Mouse (Mus musculus) urinary bladder, postnatal 25 days (tissue): ENCODE data around the gene Ros1.

Source experiments
- DNase-seq: peaks from one replicate; pipeline ENCODE4 v3.0.0; 2022; ENCODE audit warnings: low spot score

The Ros1 gene

DNA sequence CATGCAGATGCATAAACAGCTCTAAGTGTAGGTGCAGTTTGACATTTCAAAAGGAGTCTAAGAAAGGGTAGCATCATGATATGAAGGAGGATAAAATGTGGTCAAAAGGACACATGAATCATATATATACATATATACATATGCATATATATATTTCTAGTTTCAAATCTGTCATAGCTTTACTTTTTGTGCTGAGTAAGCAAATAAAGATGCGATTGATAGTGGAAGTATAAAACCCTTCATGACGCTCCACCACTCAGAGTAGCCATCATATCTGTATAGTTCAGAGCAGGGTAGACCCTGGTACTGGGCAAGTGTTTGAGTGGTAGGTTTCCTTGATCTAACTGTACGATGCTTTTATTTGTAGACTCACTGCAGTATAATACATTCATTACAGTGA lies 35.3 kb downstream of the Ros1 start:
- DNase-seq: no peak

- DNase-seq: no peak
Observed at GRCm38 (mm10) chr10:52133354-52134074, 61.5 kb downstream of the Ros1 start.

GRCm38 (mm10) chr10:52130762-52131161 lies 64.3 kb downstream of the Ros1 start:
- no peak for DNase-seq

GRCm38 (mm10) chr10:52128874-52129412 lies 66.1 kb downstream of the Ros1 start:
- no peak for DNase-seq

GRCm38 (mm10) chr10:52106164-52106757 lies 88.8 kb downstream of the Ros1 start:
- DNase-seq: no peak

GRCm38 (mm10) chr10:52101273-52101672 lies 93.8 kb downstream of the Ros1 start:
- no peak for DNase-seq

- no peak for DNase-seq
Observed at GRCm38 (mm10) chr10:52092181-52092580, 102.9 kb downstream of the Ros1 start.

GRCm38 (mm10) chr10:52086681-52087080 lies 108.4 kb downstream of the Ros1 start:
- DNase-seq: no peak

DNA sequence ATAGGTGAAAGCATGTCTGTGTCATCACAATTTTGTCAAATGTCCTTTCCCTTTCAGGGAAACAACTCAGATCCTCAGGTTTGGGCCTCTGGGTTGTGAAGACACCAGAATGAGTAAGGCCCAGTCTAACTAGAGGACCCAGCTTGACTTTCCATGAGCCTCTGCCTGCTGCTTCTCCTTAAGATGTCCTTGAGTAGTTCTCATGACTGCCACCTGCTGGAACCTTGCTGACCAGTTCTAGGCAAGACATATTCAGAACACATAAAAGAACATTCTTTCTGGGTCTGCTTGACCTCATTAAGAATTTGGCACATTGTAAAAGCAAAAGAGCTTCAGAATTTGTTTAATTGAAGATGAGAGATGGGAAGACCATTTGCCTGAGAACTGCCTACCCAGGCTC lies 122.6 kb downstream of the Ros1 start:
- peak; percentile 10 for DNase-seq

- no peak for DNase-seq
Observed at GRCm38 (mm10) chr10:52048287-52048686, 146.8 kb downstream of the Ros1 start.

- no peak for DNase-seq
Observed at GRCm38 (mm10) chr10:52043086-52043485, 152.0 kb downstream of the Ros1 start.

DNA sequence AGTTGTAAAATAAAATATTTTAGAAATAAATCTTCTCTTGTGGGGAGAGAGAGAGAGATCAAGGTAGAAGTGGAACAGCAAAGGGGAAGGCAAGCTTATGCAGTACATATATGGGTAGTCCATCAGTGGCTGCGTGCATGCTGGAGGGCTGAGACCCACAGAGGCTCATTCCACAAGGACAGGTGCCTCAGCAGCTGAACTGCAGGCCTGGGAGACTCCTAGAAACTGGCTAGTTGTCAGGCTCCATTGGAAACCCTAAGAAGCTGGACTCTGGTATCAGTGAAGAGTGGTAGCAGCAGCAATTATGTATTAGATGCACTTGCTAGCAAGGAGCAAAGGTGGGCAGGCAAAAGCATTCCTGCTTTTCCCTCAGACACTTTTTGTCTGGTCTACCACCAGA lies 155.7 kb downstream of the Ros1 start:
- no peak for DNase-seq

DNA sequence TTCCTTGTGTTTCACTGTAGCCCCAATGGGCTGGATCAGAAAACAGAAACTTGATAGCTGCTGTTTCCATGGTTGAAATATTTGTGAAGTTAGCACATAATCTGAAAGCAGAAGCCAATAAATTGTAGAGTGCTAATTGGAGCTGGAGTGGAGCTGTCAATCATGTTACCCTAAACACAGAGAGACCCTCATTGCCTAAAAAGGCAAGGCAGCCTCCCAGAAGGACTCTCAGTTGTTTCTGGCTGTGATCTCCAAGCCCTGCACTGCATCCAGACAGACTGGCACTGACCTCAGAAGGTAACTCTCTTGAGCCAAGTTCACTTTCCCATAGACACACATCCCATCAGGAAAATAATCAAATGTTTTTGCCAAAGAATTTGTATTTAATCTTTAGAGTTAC lies 161.3 kb downstream of the Ros1 start:
- DNase-seq: no peak

DNA sequence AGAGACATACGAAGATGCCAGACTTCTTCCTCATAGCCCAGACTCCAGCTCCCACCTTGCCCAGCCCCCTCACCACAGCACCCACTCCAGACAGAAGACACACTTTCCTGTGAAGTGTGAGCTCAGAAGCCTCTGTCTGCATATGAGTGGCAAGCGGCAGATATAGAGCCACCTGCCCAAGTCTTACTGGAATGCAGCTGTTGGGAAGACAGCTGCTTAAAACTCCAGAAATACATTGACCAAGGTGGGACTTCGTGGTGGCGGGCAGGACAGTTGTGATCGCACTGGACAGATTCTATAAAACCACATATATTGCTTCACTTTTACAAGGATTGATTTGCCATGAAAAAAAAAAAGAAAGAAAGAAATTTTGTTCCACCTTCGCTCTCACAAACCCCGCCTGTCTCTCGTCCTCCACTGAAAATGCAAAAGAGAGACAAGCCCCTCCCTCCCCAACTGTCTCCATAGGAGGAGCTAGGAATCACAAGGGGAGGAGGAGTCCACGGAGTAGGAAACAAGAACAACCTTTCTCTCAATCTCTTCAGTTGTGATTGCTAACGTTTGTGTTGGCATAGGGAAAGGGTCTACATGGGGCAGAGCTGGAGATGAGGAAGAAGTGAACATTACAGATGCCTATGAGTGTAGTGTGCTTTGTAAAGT lies 165.5 kb downstream of the Ros1 start:
- DNase-seq: no peak

DNA sequence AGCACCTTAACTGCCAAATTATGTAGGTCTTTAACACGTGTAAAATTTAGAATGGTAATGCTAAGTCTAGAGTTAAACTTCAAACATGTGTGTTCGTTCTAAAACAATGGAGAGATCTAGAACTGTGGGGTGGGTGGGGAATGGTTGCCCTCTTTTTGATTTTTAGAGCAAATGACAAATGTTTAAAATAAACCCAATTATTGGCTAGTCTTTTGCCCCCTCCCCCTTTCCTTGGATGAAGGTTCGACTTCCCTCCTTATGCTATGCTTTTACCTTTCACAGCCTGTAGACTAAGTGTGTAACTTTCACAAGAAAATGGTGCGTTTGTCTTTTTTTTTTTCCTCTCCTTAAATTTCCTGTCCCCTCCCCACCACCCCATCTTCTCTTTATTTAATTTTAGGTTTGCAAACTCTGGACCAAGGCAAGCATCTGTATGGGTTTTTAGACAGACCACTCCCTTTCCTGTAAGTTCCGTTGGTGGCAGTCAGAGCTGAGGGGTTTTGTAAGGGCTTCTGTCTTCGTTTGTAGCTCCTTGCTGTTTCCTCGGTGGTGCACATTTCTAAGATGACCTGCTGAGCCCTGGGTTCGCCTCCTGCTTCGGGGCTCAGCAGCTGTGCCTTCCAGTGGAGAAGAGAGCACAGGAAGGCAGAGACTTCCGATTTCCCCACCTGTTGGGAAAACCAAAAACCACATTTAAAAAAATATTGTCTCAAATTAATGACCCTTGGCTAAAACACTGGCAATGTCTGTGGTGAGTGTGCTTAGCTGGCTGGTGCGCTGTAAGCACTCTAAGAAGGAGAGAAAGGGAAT lies 166.3 kb downstream of the Ros1 start:
- no peak for DNase-seq

GRCm38 (mm10) chr10:52027161-52028035 lies 167.6 kb downstream of the Ros1 start:
- DNase-seq: no peak

- no peak for DNase-seq
Observed at GRCm38 (mm10) chr10:52025821-52026220, 169.2 kb downstream of the Ros1 start.

DNA sequence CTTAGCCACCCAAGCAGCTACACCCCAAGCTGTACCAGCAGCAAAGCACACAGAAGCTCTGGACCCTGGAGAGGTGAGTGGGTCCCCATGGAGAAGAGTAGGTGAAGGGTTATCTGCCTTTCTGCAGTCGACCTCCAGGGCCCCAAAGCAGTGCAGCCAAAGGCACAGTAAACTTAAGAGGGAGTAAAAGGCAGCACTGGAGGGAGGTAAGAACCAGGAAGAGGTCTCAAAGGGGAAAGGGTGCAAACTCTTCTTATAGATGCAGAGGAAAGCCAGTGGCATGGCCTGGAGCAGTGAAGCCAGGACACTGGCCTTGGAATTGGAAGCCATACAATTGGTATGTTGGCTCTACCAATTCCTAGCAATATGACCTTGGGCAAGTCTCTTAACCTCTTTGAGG lies 169.8 kb downstream of the Ros1 start:
- no peak for DNase-seq

GRCm38 (mm10) chr10:52024053-52024410 lies 171.0 kb downstream of the Ros1 start:
- no peak for DNase-seq

- no peak for DNase-seq
Observed at GRCm38 (mm10) chr10:52023213-52024052, 171.6 kb downstream of the Ros1 start.
